Mouse (Mus musculus): ENCODE results near the gene Ppp1r1a. TPM values are rescaled to one million over a fixed set of nuclear protein-coding genes. Genes with fewer than 3 reads are reported as not detected.

The Ppp1r1a gene
- total and polyA plus RNA-seq, 2 experiments from 2014 or later: 8.4 to 36.3 TPM

DNA sequence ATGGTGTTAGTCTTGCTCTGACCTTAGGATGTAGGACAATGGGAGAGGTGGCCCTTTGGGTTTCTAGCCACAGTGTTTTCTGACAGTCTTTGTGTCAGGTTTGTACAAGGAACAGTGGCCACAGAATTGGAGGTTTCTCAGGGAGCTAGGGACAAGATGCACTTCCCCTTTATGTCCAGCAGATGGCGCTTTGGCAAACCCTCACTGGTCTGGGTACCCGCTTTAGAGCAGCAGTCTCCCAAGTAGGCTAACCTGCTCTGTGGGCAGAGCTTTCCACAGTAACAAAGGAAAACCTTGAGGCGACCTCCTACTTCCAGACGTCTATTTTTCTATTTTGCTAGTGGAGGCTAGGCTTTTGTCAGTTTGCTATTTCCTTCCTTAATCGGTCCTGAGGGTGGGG is 7.4 kb downstream of the Ppp1r1a start:
- Histone ChIP-seq H3K36me3 (replicated peaks; ENCODE audit: control insufficient read depth, insufficient read depth, low read length) (no peaks in the 10 kb centered on the region), H3K4me1 (ENCODE audit: control insufficient read depth, insufficient read depth) (no peaks in the 10 kb centered on the region), H3K9me3 (replicated peaks; ENCODE audit: control insufficient read depth, low read length) (no peaks in the 10 kb centered on the region), H3K4me2 (ENCODE audit: low read depth, low read length) (no peak overlapping the region), H3K27me3 (ENCODE audit: control insufficient read depth, insufficient read depth, low read length) (no peaks in the 10 kb centered on the region), H3K4me3 (ENCODE audit: low read depth, low read length) (no peak overlapping the region), H3K9ac (replicated peaks; ENCODE audit: low read depth, low read length) (no peak overlapping the region), H3K27ac (ENCODE audit: low read depth) (no peak overlapping the region)
- DNase-seq (ENCODE audit: low spot score): peak; percentile 60
- WGBS: 6% methylated on average over 5 of the region's 5 CpGs
- TF ChIP-seq EP300 (IDR thresholded peaks at IDR 0.05; ENCODE audit: low read depth): no peak
- TF ChIP-seq CTCF (IDR thresholded peaks at IDR 0.05; ENCODE audit: low read depth): peak; percentile 92
- ATAC-seq (ENCODE audit: insufficient read depth, low read depth): peak; percentile 50; the same call in 1 of the 2 replicates

DNA sequence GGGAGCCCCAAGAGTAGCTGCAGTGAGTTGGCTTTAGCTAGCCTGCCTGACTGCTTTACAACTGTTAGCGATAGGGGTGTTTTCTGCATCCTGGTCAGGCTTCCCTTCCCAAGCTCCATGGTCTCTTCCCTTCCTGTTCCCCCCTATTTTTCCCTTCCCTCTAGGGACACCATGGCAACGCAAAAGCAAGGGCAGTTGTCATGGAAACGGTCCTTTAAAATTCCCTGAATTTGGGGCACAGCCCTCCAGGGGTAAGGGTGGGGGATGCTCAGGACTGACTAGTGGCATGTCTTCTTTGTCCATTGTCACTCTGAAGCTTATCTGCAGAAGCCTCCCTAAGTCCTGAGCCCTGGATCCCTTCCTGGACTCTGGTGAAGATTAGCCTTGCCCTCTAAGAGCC is 14.6 kb downstream of the Ppp1r1a start:
- no peak overlapping the region for H3K4me3 ChIP-seq (ENCODE audit: low read depth, low read length)
- 59% methylated on average over 3 of the region's 3 CpGs for WGBS
- H3K9me3 ChIP-seq (replicated peaks; ENCODE audit: control insufficient read depth, low read length): no peaks in the 10 kb centered on the region
- ATAC-seq (ENCODE audit: insufficient read depth, low read depth) (no peak), DNase-seq (ENCODE audit: low spot score) (no peak)
- H3K36me3 ChIP-seq (replicated peaks; ENCODE audit: control insufficient read depth, insufficient read depth, low read length): no peaks in the 10 kb centered on the region
- no peaks in the 10 kb centered on the region for H3K27me3 ChIP-seq (ENCODE audit: control insufficient read depth, insufficient read depth, low read length)
- TF ChIP-seq EP300 (IDR thresholded peaks at IDR 0.05; ENCODE audit: low read depth): no peak
- no peak for TF ChIP-seq CTCF (IDR thresholded peaks at IDR 0.05; ENCODE audit: low read depth)
- H3K27ac ChIP-seq (ENCODE audit: low read depth): no peak overlapping the region
- H3K4me2 ChIP-seq (ENCODE audit: low read depth, low read length): no peak overlapping the region
- no peaks in the 10 kb centered on the region; the same call in 1 of the 2 replicates for H3K4me1 ChIP-seq (ENCODE audit: control insufficient read depth, insufficient read depth)
- H3K9ac ChIP-seq (replicated peaks; ENCODE audit: low read depth, low read length): no peak overlapping the region

DNA sequence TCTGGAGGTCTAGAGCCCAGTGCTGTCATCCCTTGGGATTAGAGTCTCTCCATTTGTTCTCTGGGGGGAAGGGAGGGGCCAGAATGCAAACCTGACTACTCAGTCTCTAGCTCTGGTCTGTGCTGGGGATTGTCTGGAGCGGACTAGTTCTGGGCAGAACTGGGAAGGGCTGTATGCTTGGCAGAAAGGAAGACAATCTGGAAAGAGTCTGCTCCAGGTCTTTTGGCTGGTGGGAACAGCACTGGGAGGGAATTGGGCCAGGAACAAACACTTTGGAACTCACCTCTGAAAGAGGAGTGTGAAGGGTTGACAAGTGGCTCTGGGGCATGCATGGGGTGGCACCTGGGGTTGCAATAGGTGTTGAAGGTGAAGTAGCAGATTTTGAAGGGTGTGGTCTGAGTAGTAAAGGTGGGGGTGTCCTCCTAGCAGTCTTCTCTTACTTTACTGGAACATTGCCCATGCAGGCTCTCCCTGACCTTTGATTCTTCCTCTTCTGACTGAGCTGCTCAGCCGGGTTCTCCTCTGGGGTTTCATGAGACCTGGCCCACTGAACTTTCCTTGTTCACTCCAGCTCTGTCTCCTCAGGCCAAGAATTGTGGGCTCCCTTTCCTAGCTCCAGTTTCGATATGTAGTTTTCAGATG is 15.2 kb downstream of the Ppp1r1a start:
- no peaks in the 10 kb centered on the region for H3K27me3 ChIP-seq (ENCODE audit: control insufficient read depth, insufficient read depth, low read length)
- no peak for DNase-seq (ENCODE audit: low spot score)
- no peaks in the 10 kb centered on the region for H3K9me3 ChIP-seq (replicated peaks; ENCODE audit: control insufficient read depth, low read length)
- no peak for ATAC-seq (ENCODE audit: insufficient read depth, low read depth)
- H3K27ac ChIP-seq (ENCODE audit: low read depth): no peak overlapping the region
- H3K4me1 ChIP-seq (ENCODE audit: control insufficient read depth, insufficient read depth): no peaks in the 10 kb centered on the region; the same call in 1 of the 2 replicates
- H3K9ac ChIP-seq (replicated peaks; ENCODE audit: low read depth, low read length): no peak overlapping the region
- WGBS: 64% methylated on average over 3 of the region's 3 CpGs
- no peak overlapping the region for H3K4me3 ChIP-seq (ENCODE audit: low read depth, low read length)
- TF ChIP-seq CTCF (IDR thresholded peaks at IDR 0.05; ENCODE audit: low read depth) (no peak), EP300 (IDR thresholded peaks at IDR 0.05; ENCODE audit: low read depth) (no peak)
- no peak overlapping the region for H3K4me2 ChIP-seq (ENCODE audit: low read depth, low read length)
- no peaks in the 10 kb centered on the region for H3K36me3 ChIP-seq (replicated peaks; ENCODE audit: control insufficient read depth, insufficient read depth, low read length)

DNA sequence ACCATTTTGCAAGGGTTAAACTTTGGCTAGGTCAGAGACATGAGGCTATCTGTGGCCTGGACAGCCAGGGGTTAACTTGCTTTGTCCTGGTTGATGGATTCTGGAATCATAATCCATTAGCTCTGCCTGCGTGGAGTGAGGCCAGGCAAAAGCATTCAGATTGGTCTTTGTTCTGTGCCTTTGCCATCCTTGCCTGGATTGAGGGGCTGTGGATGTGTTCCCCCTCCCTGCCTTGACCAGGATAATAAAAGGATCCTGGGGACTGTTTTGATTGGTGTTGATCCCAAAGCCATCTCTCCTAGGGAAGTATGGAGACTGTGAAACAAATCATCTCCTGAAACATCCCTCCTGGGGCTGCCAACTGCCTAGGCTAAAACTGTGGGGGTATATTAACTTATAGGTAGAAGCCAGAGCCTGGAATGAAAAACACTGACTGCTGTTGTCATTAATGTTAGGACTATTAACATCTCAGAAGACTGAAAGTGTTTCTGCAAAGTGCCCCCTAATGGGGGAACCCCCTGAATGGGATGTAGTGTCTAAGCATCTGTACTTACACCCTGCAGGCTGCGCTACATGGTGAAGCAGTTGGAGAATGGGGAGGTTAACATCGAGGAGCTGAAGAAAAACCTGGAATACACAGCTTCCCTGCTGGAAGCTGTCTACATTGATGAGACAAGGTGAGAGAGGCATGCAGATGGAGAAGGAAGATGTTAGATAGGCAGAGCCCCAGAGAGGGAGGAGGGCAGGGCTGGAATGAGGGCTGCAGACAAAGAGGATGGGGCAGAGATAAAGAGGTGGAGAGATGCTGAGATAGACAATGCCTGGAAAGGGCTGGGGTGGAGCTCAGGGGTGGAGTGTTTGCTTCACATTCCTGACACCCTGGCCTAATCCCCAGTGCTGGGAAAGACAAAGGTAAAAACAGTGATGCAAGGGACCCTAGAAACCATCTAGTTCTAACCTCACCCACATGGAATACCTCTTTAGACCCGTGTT is 18.1 kb downstream of the Ppp1r1a start:
- Histone ChIP-seq H3K9me3 (replicated peaks; ENCODE audit: control insufficient read depth, low read length) (no peaks in the 10 kb centered on the region), H3K4me2 (ENCODE audit: low read depth, low read length) (no peak overlapping the region), H3K4me1 (ENCODE audit: control insufficient read depth, insufficient read depth) (peaks cover 6% of the 10 kb centered on the region; the same call in 1 of the 2 replicates), H3K27ac (ENCODE audit: low read depth) (no peak overlapping the region), H3K9ac (replicated peaks; ENCODE audit: low read depth, low read length) (no peak overlapping the region), H3K36me3 (replicated peaks; ENCODE audit: control insufficient read depth, insufficient read depth, low read length) (no peaks in the 10 kb centered on the region), H3K27me3 (ENCODE audit: control insufficient read depth, insufficient read depth, low read length) (no peaks in the 10 kb centered on the region), H3K4me3 (ENCODE audit: low read depth, low read length) (no peak overlapping the region)
- DNase-seq (ENCODE audit: low spot score): no peak
- TF ChIP-seq CTCF (IDR thresholded peaks at IDR 0.05; ENCODE audit: low read depth) (no peak), EP300 (IDR thresholded peaks at IDR 0.05; ENCODE audit: low read depth) (no peak)
- 33% methylated on average over 4 of the region's 4 CpGs for WGBS
- ATAC-seq (ENCODE audit: insufficient read depth, low read depth): no peak

DNA sequence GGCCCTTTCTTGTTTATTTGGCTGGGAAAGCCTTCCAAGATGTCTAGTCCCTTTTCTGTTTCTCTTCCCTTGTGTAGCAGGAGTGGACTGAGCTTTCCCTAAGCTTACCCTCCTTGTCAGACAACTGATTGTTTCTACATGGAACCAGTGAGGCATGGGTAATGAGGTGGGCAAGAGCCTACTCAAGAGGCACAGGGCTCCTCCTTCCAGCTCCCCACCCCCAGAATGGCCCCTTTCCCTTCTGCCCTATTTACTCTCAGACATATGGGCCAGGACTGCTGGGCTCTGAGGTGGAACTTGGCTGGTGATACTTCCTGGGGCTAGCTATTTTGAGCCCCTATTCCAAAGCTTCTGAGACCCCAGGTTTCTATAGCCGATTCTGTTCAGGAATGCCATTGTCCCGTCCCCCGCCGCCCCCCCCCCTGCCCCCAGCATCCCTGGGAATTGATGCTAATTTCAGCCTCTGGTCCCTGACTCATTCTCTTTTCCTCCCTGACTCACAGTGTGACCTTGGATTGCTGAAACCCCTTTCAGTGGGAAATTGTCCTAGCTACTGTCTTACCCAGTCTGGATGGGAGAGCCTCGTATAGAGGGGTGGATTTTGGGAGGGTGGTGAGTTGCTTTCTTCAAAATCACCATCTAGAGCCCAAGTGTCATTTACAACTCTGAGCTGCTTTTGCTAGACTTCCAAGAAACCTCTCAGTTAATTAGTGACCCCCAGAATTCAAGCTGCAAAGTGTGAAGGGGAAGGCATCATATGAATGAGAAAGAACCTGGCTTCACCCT is 19.0 kb downstream of the Ppp1r1a start:
- no peaks in the 10 kb centered on the region for H3K9me3 ChIP-seq (replicated peaks; ENCODE audit: control insufficient read depth, low read length)
- TF ChIP-seq CTCF (IDR thresholded peaks at IDR 0.05; ENCODE audit: low read depth) (no peak), EP300 (IDR thresholded peaks at IDR 0.05; ENCODE audit: low read depth) (no peak)
- no peak overlapping the region for H3K27ac ChIP-seq (ENCODE audit: low read depth)
- H3K4me2 ChIP-seq (ENCODE audit: low read depth, low read length): no peak overlapping the region
- no peaks in the 10 kb centered on the region for H3K27me3 ChIP-seq (ENCODE audit: control insufficient read depth, insufficient read depth, low read length)
- DNase-seq (ENCODE audit: low spot score): no peak
- H3K4me1 ChIP-seq (ENCODE audit: control insufficient read depth, insufficient read depth): peaks cover 7% of the 10 kb centered on the region; the same call in 1 of the 2 replicates
- no peak for ATAC-seq (ENCODE audit: insufficient read depth, low read depth)
- no peak overlapping the region for H3K9ac ChIP-seq (replicated peaks; ENCODE audit: low read depth, low read length)
- 8% methylated on average over 5 of the region's 5 CpGs for WGBS
- H3K4me3 ChIP-seq (ENCODE audit: low read depth, low read length): no peak overlapping the region
- H3K36me3 ChIP-seq (replicated peaks; ENCODE audit: control insufficient read depth, insufficient read depth, low read length): no peaks in the 10 kb centered on the region

Data from heart, postnatal 0 days (tissue).